Mouse (Mus musculus) forebrain, embryonic 14.5 days (tissue): ENCODE measurements around the gene Rab6a. TPM values are rescaled to one million over a fixed set of nuclear protein-coding genes. Genes with fewer than 3 reads are reported as not detected.
"Not testable (repeated sequence)": the region's sequence is repeated elsewhere in the genome, so short reads cannot be mapped to it uniquely, and the experiment has no call there.

ENCODE experiments used
- ATAC-seq: fragments of 200-750 bp; cut with Nextera tagmentation; 2 replicates; pipeline ENCODE4 v1.8.0; 2017; ENCODE audit warnings: mild to moderate bottlenecking, moderate library complexity
- DNase-seq: peaks from one replicate; pipeline ENCODE4 v3.0.0-alpha.2; 2015; ENCODE audit warnings: low spot score
- H3K27ac ChIP-seq: fragments of 300-500 bp; sonication (generic); 2 replicates; pipeline ENCODE4 v1.5.1; 2014; ENCODE audit warnings: low read depth, mild to moderate bottlenecking, control low read depth, low read length, moderate library complexity
- H3K27me3 ChIP-seq: fragments of 300-500 bp; sonication (generic); replicated peaks from 2 replicates; pipeline ENCODE4 v1.6.1; 2014; ENCODE audit warnings: low read length, control low read depth, mixed read lengths; ENCODE audit not compliant: control insufficient read depth, insufficient read depth
- H3K36me3 ChIP-seq: fragments of 300-500 bp; sonication (generic); 2 replicates; pipeline ENCODE4 v1.6.1; 2014; ENCODE audit warnings: low read length, control low read depth; ENCODE audit not compliant: control insufficient read depth, insufficient read depth
- H3K4me1 ChIP-seq: fragments of 300-500 bp; sonication (generic); 2 replicates; pipeline ENCODE4 v1.6.1; 2014; ENCODE audit warnings: antibody characterized with exemption, low read length, control low read depth; ENCODE audit not compliant: control insufficient read depth, insufficient read depth
- H3K4me2 ChIP-seq: fragments of 300-500 bp; sonication (generic); 2 replicates; pipeline ENCODE4 v1.6.1; 2014; ENCODE audit warnings: mild to moderate bottlenecking, control low read depth, low read length
- H3K4me3 ChIP-seq: fragments of 300-500 bp; sonication (generic); 2 replicates; pipeline ENCODE4 v1.5.1; 2014; ENCODE audit warnings: low read depth, low read length, control low read depth
- H3K9ac ChIP-seq: fragments of 300-500 bp; sonication (generic); 2 replicates; pipeline ENCODE4 v1.6.1; 2014; ENCODE audit warnings: mild to moderate bottlenecking, low read length, control low read depth, moderate library complexity
- H3K9me3 ChIP-seq: fragments of 300-500 bp; sonication (generic); replicated peaks from 2 replicates; pipeline ENCODE4 v1.6.1; 2016; ENCODE audit warnings: low read length, control low read depth, mixed read lengths; ENCODE audit not compliant: control insufficient read depth
- WGBS: fragments of 180-500 bp; shearing (Covaris S2); extraction: QIAGEN DNeasy Blood & Tissue Kit; methylation state at CpG from one replicate; pipeline ENCODE4 v1.1.7; 2014; 5-methylcytosine and 5-hydroxymethylcytosine counted together
- polyA plus RNA-seq: library from polyadenylated mRNA; unstranded; fragments of >200 nt; fragmentation: Nextera tagmentation; extraction: Ambion mirVana; gene quantifications from 2 replicates; pipeline ENCODE4 v1.2.1, GENCODE M21; 2014

Gene Rab6a
- polyA plus RNA-seq = 188 and 208 TPM in 2 replicates

GRCm38 (mm10) chr7:100607214-100608129 lies at the start of gene Rab6a:
Gene Rab6a (plus strand): TSS chr7:100607410.
- Histone ChIP-seq H3K4me3 (peak within 1 kb of the TSS; percentile 99), H3K9ac (peak within 1 kb of the TSS; percentile 100), H3K4me1 (peaks cover 10% of the 10 kb centered on the region), H3K27ac (peak within 1 kb of the TSS; percentile 99), H3K9me3 (no peaks in the 10 kb centered on the region), H3K36me3 (no peaks in the 10 kb centered on the region), H3K27me3 (no peaks in the 10 kb centered on the region), H3K4me2 (peak within 1 kb of the TSS; percentile 83)
- ATAC-seq (peak; percentile 96), DNase-seq (peak; percentile 100)
- WGBS = under 1% methylated on average over 98 of the region's 105 CpGs

- Histone ChIP-seq H3K36me3 (no peaks in the 10 kb centered on the region), H3K4me2 (no peak overlapping the region), H3K27ac (no peak overlapping the region), H3K27me3 (no peaks in the 10 kb centered on the region), H3K9ac (no peak overlapping the region), H3K4me1 (peaks cover 2% of the 10 kb centered on the region; the same call in 1 of the 2 replicates), H3K9me3 (no peaks in the 10 kb centered on the region), H3K4me3 (no peak overlapping the region)
- no peak for DNase-seq
- ATAC-seq = no peak
- WGBS = 85% methylated on average over 4 of the region's 4 CpGs
Measured at GRCm38 (mm10) chr7:100559331-100559730, 47.9 kb upstream of the Rab6a start.

GRCm38 (mm10) chr7:100561861-100562587 lies 45.2 kb upstream of the Rab6a start:
- ATAC-seq (no peak), DNase-seq (peak; percentile 37)
- WGBS = 57% methylated on average over 11 of the region's 11 CpGs
- Histone ChIP-seq H3K4me2 (no peak overlapping the region), H3K27ac (peak overlapping the region; percentile 44), H3K9me3 (no peaks in the 10 kb centered on the region), H3K9ac (peak overlapping the region; percentile 29; the same call in 1 of the 2 replicates), H3K36me3 (no peaks in the 10 kb centered on the region), H3K4me1 (no peaks in the 10 kb centered on the region), H3K27me3 (no peaks in the 10 kb centered on the region), H3K4me3 (no peak overlapping the region)

GRCm38 (mm10) chr7:100567238-100567637 lies 40.0 kb upstream of the Rab6a start:
- H3K9me3 ChIP-seq, H3K4me1 ChIP-seq, H3K9ac ChIP-seq, H3K27me3 ChIP-seq, H3K4me2 ChIP-seq, H3K36me3 ChIP-seq, ATAC-seq, DNase-seq, H3K27ac ChIP-seq, H3K4me3 ChIP-seq: not testable (repeated sequence)
- 76% methylated on average over 5 of the region's 5 CpGs for WGBS

GRCm38 (mm10) chr7:100569907-100570306 lies 37.3 kb upstream of the Rab6a start:
- Histone ChIP-seq H3K4me2 (no peak overlapping the region), H3K9me3 (no peaks in the 10 kb centered on the region), H3K36me3 (no peaks in the 10 kb centered on the region), H3K4me1 (no peaks in the 10 kb centered on the region), H3K27ac (no peak overlapping the region), H3K9ac (no peak overlapping the region), H3K4me3 (no peak overlapping the region), H3K27me3 (no peaks in the 10 kb centered on the region)
- DNase-seq (no peak), ATAC-seq (no peak)

- H3K4me3 ChIP-seq = no peak overlapping the region
- H3K4me2 ChIP-seq = no peak overlapping the region
- no peaks in the 10 kb centered on the region for H3K27me3 ChIP-seq
- DNase-seq (no peak), ATAC-seq (no peak)
- no peaks in the 10 kb centered on the region for H3K4me1 ChIP-seq
- WGBS = 90% methylated on average over 3 of the region's 3 CpGs
- H3K36me3 ChIP-seq = no peaks in the 10 kb centered on the region
- no peak overlapping the region for H3K9ac ChIP-seq
- H3K9me3 ChIP-seq = no peaks in the 10 kb centered on the region
- H3K27ac ChIP-seq = no peak overlapping the region
Measured at GRCm38 (mm10) chr7:100570930-100571715, 36.1 kb upstream of the Rab6a start.

- DNase-seq = no peak
- Histone ChIP-seq H3K36me3 (no peaks in the 10 kb centered on the region), H3K9me3 (no peaks in the 10 kb centered on the region), H3K27ac (no peak overlapping the region), H3K27me3 (no peaks in the 10 kb centered on the region), H3K4me2 (no peak overlapping the region), H3K9ac (no peak overlapping the region), H3K4me1 (no peaks in the 10 kb centered on the region), H3K4me3 (no peak overlapping the region)
- ATAC-seq = no peak
- WGBS = 83% methylated on average over 4 of the region's 4 CpGs
Measured at GRCm38 (mm10) chr7:100572061-100572460, 35.1 kb upstream of the Rab6a start.

GRCm38 (mm10) chr7:100572704-100573103 lies 34.5 kb upstream of the Rab6a start:
- DNase-seq = no peak
- Histone ChIP-seq H3K4me1 (no peaks in the 10 kb centered on the region), H3K27me3 (no peaks in the 10 kb centered on the region), H3K9ac (no peak overlapping the region), H3K4me2 (no peak overlapping the region), H3K9me3 (no peaks in the 10 kb centered on the region), H3K27ac (no peak overlapping the region), H3K4me3 (no peak overlapping the region), H3K36me3 (no peaks in the 10 kb centered on the region)
- no peak for ATAC-seq
- whole genome bisulfite sequencing = 88% methylated on average over 4 of the region's 4 CpGs
